Mouse (Mus musculus): ENCODE measurements around the gene Stard8. TPM values are rescaled to one million over a fixed set of nuclear protein-coding genes. Genes with fewer than 3 reads are reported as not detected.
A peak's percentile ranks its signal among the peaks of the same experiment; 100 is the strongest.
"Not testable (repeated sequence)": the region's sequence is repeated elsewhere in the genome, so short reads cannot be mapped to it uniquely, and the experiment has no call there.

Gene Stard8
- polyA plus RNA-seq (2012; rRNA removed), result 2.5 and 3.7 TPM in 2 replicates

GRCm38 (mm10) chrX:99003046-99003445, at the start of gene Stard8:
Stard8 (plus strand) TSS chrX:99003248.
- no peak for TF ChIP-seq POLR2A (IDR thresholded peaks at IDR 0.05; ENCODE audit: low read depth, low read length)
- TF ChIP-seq CTCF (IDR thresholded peaks at IDR 0.05; ENCODE audit: extremely low read depth, insufficient read length, insufficient replicate concordance, low read depth, low read length), result no peak
- Histone ChIP-seq H3K36me3 (ENCODE audit: control insufficient read depth, insufficient read depth, low read length) (no peaks in the 10 kb centered on the region), H3K27me3 (ENCODE audit: control insufficient read depth, insufficient read depth, low read length) (no peaks in the 10 kb centered on the region), H3K27ac (ENCODE audit: insufficient read depth, low read depth, low read length) (no peak within 1 kb of the TSS), H3K4me3 (ENCODE audit: low read depth, low read length) (peak within 1 kb of the TSS; percentile 35), H3K4me1 (ENCODE audit: control insufficient read depth, insufficient read depth, insufficient read length, low read length) (no peaks in the 10 kb centered on the region)
- WGBS, result 48% methylated on average over 9 of the region's 9 CpGs

GRCm38 (mm10) chrX:98953941-98954340, 49.1 kb upstream of the Stard8 start:
- H3K27me3 ChIP-seq (ENCODE audit: control insufficient read depth, insufficient read depth, low read length), result no peaks in the 10 kb centered on the region
- no peak for TF ChIP-seq POLR2A (IDR thresholded peaks at IDR 0.05; ENCODE audit: low read depth, low read length)
- TF ChIP-seq CTCF (IDR thresholded peaks at IDR 0.05; ENCODE audit: extremely low read depth, insufficient read length, insufficient replicate concordance, low read depth, low read length), result peak; percentile 58; the same call in 1 of the 2 replicates
- WGBS, result 19% methylated on average over 6 of the region's 6 CpGs
- H3K27ac ChIP-seq (ENCODE audit: insufficient read depth, low read depth, low read length), result no peak overlapping the region
- H3K4me1 ChIP-seq (ENCODE audit: control insufficient read depth, insufficient read depth, insufficient read length, low read length), result no peaks in the 10 kb centered on the region
- no peaks in the 10 kb centered on the region for H3K36me3 ChIP-seq (ENCODE audit: control insufficient read depth, insufficient read depth, low read length)
- H3K4me3 ChIP-seq (ENCODE audit: low read depth, low read length), result no peak overlapping the region

GRCm38 (mm10) chrX:98958287-98958686, 44.8 kb upstream of the Stard8 start:
- no peaks in the 10 kb centered on the region for H3K27me3 ChIP-seq (ENCODE audit: control insufficient read depth, insufficient read depth, low read length)
- H3K27ac ChIP-seq (ENCODE audit: insufficient read depth, low read depth, low read length), result no peak overlapping the region
- no peaks in the 10 kb centered on the region for H3K4me1 ChIP-seq (ENCODE audit: control insufficient read depth, insufficient read depth, insufficient read length, low read length)
- H3K4me3 ChIP-seq (ENCODE audit: low read depth, low read length), result no peak overlapping the region
- H3K36me3 ChIP-seq (ENCODE audit: control insufficient read depth, insufficient read depth, low read length), result no peaks in the 10 kb centered on the region
- WGBS, result 90% methylated on average over 9 of the region's 9 CpGs
- TF ChIP-seq POLR2A (IDR thresholded peaks at IDR 0.05; ENCODE audit: low read depth, low read length), result no peak
- no peak for TF ChIP-seq CTCF (IDR thresholded peaks at IDR 0.05; ENCODE audit: extremely low read depth, insufficient read length, insufficient replicate concordance, low read depth, low read length)

- Histone ChIP-seq H3K27ac (ENCODE audit: insufficient read depth, low read depth, low read length) (no peak overlapping the region), H3K36me3 (ENCODE audit: control insufficient read depth, insufficient read depth, low read length) (no peaks in the 10 kb centered on the region), H3K4me3 (ENCODE audit: low read depth, low read length) (no peak overlapping the region), H3K27me3 (ENCODE audit: control insufficient read depth, insufficient read depth, low read length) (no peaks in the 10 kb centered on the region), H3K4me1 (ENCODE audit: control insufficient read depth, insufficient read depth, insufficient read length, low read length) (no peaks in the 10 kb centered on the region)
- TF ChIP-seq CTCF (IDR thresholded peaks at IDR 0.05; ENCODE audit: extremely low read depth, insufficient read length, insufficient replicate concordance, low read depth, low read length) (no peak), POLR2A (IDR thresholded peaks at IDR 0.05; ENCODE audit: low read depth, low read length) (no peak)
- 39% methylated on average over 4 of the region's 4 CpGs for WGBS
Measured at GRCm38 (mm10) chrX:98959050-98959449, 44.0 kb upstream of the Stard8 start.

GRCm38 (mm10) chrX:98963742-98964141, 39.3 kb upstream of the Stard8 start:
- H3K4me1 ChIP-seq (ENCODE audit: control insufficient read depth, insufficient read depth, insufficient read length, low read length), result peaks cover 2% of the 10 kb centered on the region; the same call in 1 of the 2 replicates
- no peak for TF ChIP-seq POLR2A (IDR thresholded peaks at IDR 0.05; ENCODE audit: low read depth, low read length)
- no peak overlapping the region for H3K4me3 ChIP-seq (ENCODE audit: low read depth, low read length)
- peak overlapping the region; percentile 1; the same call in 1 of the 2 replicates for H3K27ac ChIP-seq (ENCODE audit: insufficient read depth, low read depth, low read length)
- H3K27me3 ChIP-seq (ENCODE audit: control insufficient read depth, insufficient read depth, low read length), result no peaks in the 10 kb centered on the region
- no peaks in the 10 kb centered on the region for H3K36me3 ChIP-seq (ENCODE audit: control insufficient read depth, insufficient read depth, low read length)

GRCm38 (mm10) chrX:98964513-98964912, 38.5 kb upstream of the Stard8 start:
- Histone ChIP-seq H3K4me1 (ENCODE audit: control insufficient read depth, insufficient read depth, insufficient read length, low read length) (peaks cover 2% of the 10 kb centered on the region; the same call in 1 of the 2 replicates), H3K27ac (ENCODE audit: insufficient read depth, low read depth, low read length) (no peak overlapping the region)
- no peak for TF ChIP-seq POLR2A (IDR thresholded peaks at IDR 0.05; ENCODE audit: low read depth, low read length)
- no peak for TF ChIP-seq CTCF (IDR thresholded peaks at IDR 0.05; ENCODE audit: extremely low read depth, insufficient read length, insufficient replicate concordance, low read depth, low read length)

GRCm38 (mm10) chrX:98986611-98987010, 16.4 kb upstream of the Stard8 start:
- H3K27me3 ChIP-seq (ENCODE audit: control insufficient read depth, insufficient read depth, low read length); H3K4me1 ChIP-seq (ENCODE audit: control insufficient read depth, insufficient read depth, insufficient read length, low read length); H3K4me3 ChIP-seq (ENCODE audit: low read depth, low read length); H3K36me3 ChIP-seq (ENCODE audit: control insufficient read depth, insufficient read depth, low read length); H3K27ac ChIP-seq (ENCODE audit: insufficient read depth, low read depth, low read length): not testable (repeated sequence)
- WGBS, result 54% methylated on average over 5 of the region's 5 CpGs
- TF ChIP-seq CTCF (IDR thresholded peaks at IDR 0.05; ENCODE audit: extremely low read depth, insufficient read length, insufficient replicate concordance, low read depth, low read length), result peak; percentile 43; the same call in 1 of the 2 replicates

More at GRCm38 (mm10) chrX:98964513-98964912, 38.5 kb upstream of the Stard8 start:
- no peaks in the 10 kb centered on the region for H3K27me3 ChIP-seq (ENCODE audit: control insufficient read depth, insufficient read depth, low read length)
- no peak overlapping the region for H3K4me3 ChIP-seq (ENCODE audit: low read depth, low read length)
- H3K36me3 ChIP-seq (ENCODE audit: control insufficient read depth, insufficient read depth, low read length), result no peaks in the 10 kb centered on the region

GRCm38 (mm10) chrX:98989574-98989973, 13.5 kb upstream of the Stard8 start:
- Histone ChIP-seq H3K27me3 (ENCODE audit: control insufficient read depth, insufficient read depth, low read length) (no peaks in the 10 kb centered on the region), H3K27ac (ENCODE audit: insufficient read depth, low read depth, low read length) (no peak overlapping the region), H3K4me3 (ENCODE audit: low read depth, low read length) (no peak overlapping the region), H3K36me3 (ENCODE audit: control insufficient read depth, insufficient read depth, low read length) (no peaks in the 10 kb centered on the region), H3K4me1 (ENCODE audit: control insufficient read depth, insufficient read depth, insufficient read length, low read length) (no peaks in the 10 kb centered on the region)
- WGBS, result 34% methylated on average over 6 of the region's 6 CpGs
- peak; percentile 46; the same call in 1 of the 2 replicates for TF ChIP-seq CTCF (IDR thresholded peaks at IDR 0.05; ENCODE audit: extremely low read depth, insufficient read length, insufficient replicate concordance, low read depth, low read length)
- TF ChIP-seq POLR2A (IDR thresholded peaks at IDR 0.05; ENCODE audit: low read depth, low read length), result no peak
